Mouse (Mus musculus) G1E (cell line): ENCODE data around the gene Mob2.

Experiments
- CTCF ChIP-seq: IDR thresholded peaks from 2 replicates; pipeline ENCODE4 v1.5.1; 2012; ENCODE audit warnings: low read depth, low read length, inconsistent platforms, mixed read lengths
- GATA1 ChIP-seq: IDR thresholded peaks from 2 replicates; pipeline ENCODE4 v1.6.1; 2012; ENCODE audit warnings: borderline replicate concordance, low read length, inconsistent platforms, mixed read lengths
- GATA2 ChIP-seq: IDR thresholded peaks from 2 replicates; pipeline ENCODE4 v1.6.1; 2012; ENCODE audit warnings: low read depth, low read length, inconsistent platforms, borderline replicate concordance
- POLR2AphosphoS5 ChIP-seq: IDR thresholded peaks from 2 replicates; pipeline ENCODE4 v1.6.1; 2012; ENCODE audit warnings: low read depth, low read length, inconsistent platforms; ENCODE audit not compliant: insufficient replicate concordance
- TAL1 ChIP-seq: conservative IDR thresholded peaks from 2 replicates; pipeline ENCODE4 v1.6.1; 2012; ENCODE audit warnings: low read depth, low read length, inconsistent platforms, mixed read lengths

- no peak for TF ChIP-seq CTCF
- TF ChIP-seq TAL1 = no peak
- TF ChIP-seq GATA1 = no peak
- TF ChIP-seq GATA2 = no peak
- no peak for TF ChIP-seq POLR2AphosphoS5
These were observed 22.9 kb upstream of the Mob2 start for GRCm38 (mm10) chr7:142083588-142084317.
